Mouse (Mus musculus) heart, embryonic 11.5 days (tissue): ENCODE results near the gene Crocc. TPM values are rescaled to one million over a fixed set of nuclear protein-coding genes. Genes with fewer than 3 reads are reported as not detected.

ENCODE experiments used
- ATAC-seq: fragments of 200-750 bp; cut with Nextera tagmentation; replicated peaks from 2 replicates; pipeline ENCODE4 v1.8.0; 2017; ENCODE audit warnings: moderate library complexity; ENCODE audit not compliant: insufficient number of reproducible peaks, low FRiP score, low TSS enrichment
- H3K27ac ChIP-seq: fragments of 300-500 bp; sonication (generic); 2 replicates; pipeline ENCODE4 v1.5.1; 2014; ENCODE audit warnings: mild to moderate bottlenecking, low read depth, low read length
- H3K27me3 ChIP-seq: fragments of 300-500 bp; sonication (generic); 2 replicates; pipeline ENCODE4 v1.6.1; 2014; ENCODE audit warnings: mild to moderate bottlenecking, low read length, mixed read lengths; ENCODE audit not compliant: control insufficient read depth, insufficient read depth
- H3K36me3 ChIP-seq: fragments of 300-500 bp; sonication (generic); 2 replicates; pipeline ENCODE4 v1.6.1; 2014; ENCODE audit warnings: mild to moderate bottlenecking, low read length, moderate library complexity, mixed read lengths; ENCODE audit not compliant: control insufficient read depth, insufficient read depth
- H3K4me1 ChIP-seq: fragments of 300-500 bp; sonication (generic); 2 replicates; pipeline ENCODE4 v1.6.1; 2014; ENCODE audit warnings: low read length; ENCODE audit not compliant: control insufficient read depth, insufficient read depth
- H3K4me2 ChIP-seq: fragments of 300-500 bp; sonication (generic); 2 replicates; pipeline ENCODE4 v1.6.1; 2014; ENCODE audit warnings: mild to moderate bottlenecking, moderate library complexity
- H3K4me3 ChIP-seq: fragments of 300-500 bp; sonication (generic); 2 replicates; pipeline ENCODE4 v1.5.1; 2014; ENCODE audit warnings: low read depth, low read length
- H3K9ac ChIP-seq: fragments of 300-500 bp; sonication (generic); 2 replicates; pipeline ENCODE4 v1.6.1; 2014; ENCODE audit warnings: mild to moderate bottlenecking, low read depth, low read length, moderate library complexity
- H3K9me3 ChIP-seq: fragments of 300-500 bp; sonication (generic); replicated peaks from 2 replicates; pipeline ENCODE4 v1.6.1; 2016; ENCODE audit warnings: low read length; ENCODE audit not compliant: control insufficient read depth
- WGBS: fragments of 180-500 bp; shearing (Covaris S2); extraction: QIAGEN DNeasy Blood & Tissue Kit; methylation state at CpG from one replicate; pipeline ENCODE4 v1.1.7; 2014; ENCODE audit not compliant: insufficient replicate concordance; 5-methylcytosine and 5-hydroxymethylcytosine counted together
- polyA plus RNA-seq: library from polyadenylated mRNA; unstranded; fragments of >200 nt; fragmentation: Nextera tagmentation; extraction: Ambion mirVana; gene quantifications from 2 replicates; pipeline ENCODE4 v1.2.1, GENCODE M21; 2014

Gene Crocc
- polyA plus RNA-seq, 1 experiment from 2014 or later = 4.7 TPM

DNA sequence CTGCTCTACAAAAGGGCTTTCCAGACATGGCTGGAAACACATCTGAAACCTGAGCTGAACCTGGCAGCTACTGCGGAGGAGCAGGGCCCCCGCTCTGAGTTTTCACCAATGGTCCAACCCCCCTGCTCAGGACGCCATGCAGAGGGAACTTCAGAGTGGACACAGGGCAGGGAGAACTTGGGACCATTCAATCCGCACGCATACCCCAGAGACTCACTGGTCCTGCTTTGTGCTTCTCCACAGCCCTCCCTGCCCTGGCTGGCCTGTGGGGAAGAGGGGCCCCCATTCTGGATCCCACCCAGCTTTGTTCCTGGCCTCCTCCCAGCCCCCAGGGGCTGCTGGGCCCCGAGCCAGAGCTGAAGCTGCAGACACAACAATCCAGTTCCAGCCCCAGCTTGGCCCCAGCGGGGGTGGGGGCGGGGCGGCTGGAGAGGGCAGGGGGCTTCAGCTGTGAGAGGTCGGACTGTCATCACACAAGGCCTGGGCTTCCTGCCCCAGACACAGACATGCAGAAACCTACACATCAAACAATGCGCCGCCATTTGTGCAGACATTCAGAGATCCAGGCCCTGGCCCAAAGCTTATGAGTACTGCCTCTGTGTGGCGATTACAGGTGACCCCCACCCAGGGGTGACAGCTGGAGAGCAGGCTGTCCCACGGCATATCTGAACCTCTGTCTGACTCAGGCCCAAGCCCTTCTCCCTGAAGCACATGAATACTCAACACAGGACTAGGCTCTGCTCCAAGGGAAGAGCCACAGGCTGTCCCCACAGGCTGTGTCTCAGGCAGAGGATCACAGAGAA is 39.3 kb downstream of the Crocc start:
- no peaks in the 10 kb centered on the region for H3K9me3 ChIP-seq
- H3K27ac ChIP-seq = peak overlapping the region; percentile 86
- ATAC-seq = peak; percentile 65
- 23% methylated on average over 14 of the region's 14 CpGs for WGBS
- peaks cover 30% of the 10 kb centered on the region for H3K4me1 ChIP-seq
- H3K27me3 ChIP-seq = no peaks in the 10 kb centered on the region
- H3K4me2 ChIP-seq = peak overlapping the region; percentile 41
- H3K9ac ChIP-seq = peak overlapping the region; percentile 67
- peaks cover 4% of the 10 kb centered on the region for H3K36me3 ChIP-seq
- H3K4me3 ChIP-seq = no peak overlapping the region

DNA sequence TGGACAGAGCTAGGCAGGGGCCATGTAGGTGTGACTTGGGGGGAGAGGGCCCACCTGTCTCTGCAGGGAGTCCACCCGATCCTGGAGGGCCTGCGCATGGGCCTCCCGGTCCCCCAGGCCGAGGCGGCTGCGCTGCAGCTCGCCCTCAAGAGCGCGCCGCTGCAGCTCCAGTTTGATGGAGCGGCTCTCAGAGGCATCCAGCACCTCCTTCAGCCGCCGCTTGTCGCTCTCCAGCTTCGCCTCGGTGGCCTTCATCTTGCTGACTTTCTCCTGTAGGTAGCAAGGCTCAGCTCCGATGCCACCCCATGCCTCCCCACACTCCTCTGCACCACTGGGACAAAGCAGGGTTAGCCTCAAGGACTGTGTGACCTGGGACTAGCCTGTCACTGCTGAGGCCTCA is 40.1 kb downstream of the Crocc start:
- 89% methylated on average over 17 of the region's 17 CpGs for WGBS
- no peaks in the 10 kb centered on the region for H3K9me3 ChIP-seq
- peak overlapping the region; percentile 11; the same call in 1 of the 2 replicates for H3K4me2 ChIP-seq
- no peak for ATAC-seq
- peak overlapping the region; percentile 13 for H3K9ac ChIP-seq
- no peak overlapping the region for H3K4me3 ChIP-seq
- H3K27ac ChIP-seq = peak overlapping the region; percentile 86
- no peaks in the 10 kb centered on the region for H3K27me3 ChIP-seq
- H3K36me3 ChIP-seq = peaks cover 6% of the 10 kb centered on the region
- H3K4me1 ChIP-seq = peaks cover 30% of the 10 kb centered on the region

DNA sequence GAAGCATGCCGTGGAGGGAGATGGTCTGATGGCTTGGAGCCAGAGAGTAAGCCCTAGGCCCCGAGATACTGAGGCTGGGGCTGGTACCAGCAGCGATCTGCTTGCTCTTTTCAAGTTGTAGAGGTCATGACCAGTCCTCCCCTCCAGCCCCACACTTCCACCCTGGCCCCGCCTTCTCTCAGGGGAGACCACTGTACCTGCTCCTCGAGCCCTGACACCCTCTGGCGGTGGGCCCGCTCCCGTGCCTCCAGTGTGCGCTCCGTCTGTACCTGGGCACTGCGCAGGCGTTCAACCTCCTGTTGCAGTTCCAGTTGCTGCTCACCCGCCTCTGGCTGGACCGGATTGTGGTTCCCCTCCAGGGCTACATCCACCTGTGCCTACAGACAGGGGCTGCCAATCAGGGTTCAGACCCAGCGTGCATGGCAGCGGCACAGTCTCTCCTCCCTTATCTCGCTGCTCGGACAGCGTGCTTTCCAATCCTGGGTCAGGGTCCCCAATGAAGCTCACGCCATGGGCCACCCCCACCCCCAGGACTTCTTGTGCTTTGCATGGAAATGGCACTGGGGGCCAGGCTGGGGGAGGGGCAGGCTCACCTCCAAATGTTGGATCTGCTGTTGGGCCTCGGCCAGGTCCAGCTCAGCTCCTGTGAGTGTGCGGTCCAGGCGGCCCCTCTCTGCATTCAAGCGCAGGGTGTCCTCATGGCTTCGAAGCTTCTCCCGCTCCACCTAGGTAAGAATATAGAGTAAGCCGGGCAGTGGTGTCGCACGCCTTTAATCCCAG is 42.5 kb downstream of the Crocc start:
- peaks cover 25% of the 10 kb centered on the region for H3K4me1 ChIP-seq
- H3K27ac ChIP-seq = no peak overlapping the region
- no peak for ATAC-seq
- WGBS = 81% methylated on average over 29 of the region's 29 CpGs
- no peak overlapping the region for H3K4me2 ChIP-seq
- no peak overlapping the region for H3K4me3 ChIP-seq
- no peak overlapping the region for H3K9ac ChIP-seq
- peaks cover 11% of the 10 kb centered on the region for H3K36me3 ChIP-seq
- no peaks in the 10 kb centered on the region for H3K9me3 ChIP-seq
- no peaks in the 10 kb centered on the region for H3K27me3 ChIP-seq

DNA sequence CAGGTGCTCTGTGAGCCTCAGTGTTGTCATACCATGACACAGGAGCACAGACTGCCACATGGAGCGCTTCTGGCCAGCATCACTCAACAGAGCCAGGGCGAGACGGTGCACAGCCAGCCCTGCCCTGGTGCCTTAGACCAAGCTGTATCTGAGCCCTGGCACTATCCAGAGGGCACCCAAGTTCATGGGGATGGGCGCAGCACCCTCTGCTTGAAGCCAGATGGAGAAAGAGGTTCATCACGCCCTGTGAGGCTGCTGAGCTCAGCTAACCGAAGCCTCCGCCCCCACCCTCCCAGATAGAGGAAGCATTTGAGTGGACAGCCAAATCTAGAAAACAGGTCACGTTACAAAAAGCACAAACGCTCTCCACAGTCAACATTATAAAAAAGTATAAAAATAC is 44.0 kb downstream of the Crocc start:
- H3K36me3 ChIP-seq = peaks cover 13% of the 10 kb centered on the region
- no peak for ATAC-seq
- 0 out of 2 replicates have a peak overlapping the region, but pooled peaks have one; percentile 8 for H3K9ac ChIP-seq

DNA sequence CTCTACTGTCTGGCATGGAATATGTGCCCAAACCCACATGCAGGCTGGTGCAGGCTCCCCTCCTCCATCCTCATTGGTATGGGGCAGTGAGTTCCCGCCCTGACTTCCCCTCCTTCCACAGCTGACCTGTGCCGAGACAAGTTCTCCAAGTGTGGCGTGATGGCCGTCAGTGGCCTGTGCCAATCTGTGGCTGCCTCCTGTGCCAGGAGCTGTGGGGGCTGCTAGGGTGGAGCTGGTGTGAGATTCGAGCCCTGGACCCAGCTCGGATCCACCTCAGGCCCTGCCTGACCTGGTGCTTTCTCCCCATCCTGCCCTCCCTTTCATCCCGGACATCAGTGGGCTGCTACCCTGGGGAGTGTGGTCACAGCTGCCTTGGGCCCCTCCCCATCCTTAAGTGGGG is 45.0 kb downstream of the Crocc start:
- no peak for ATAC-seq
- no peak overlapping the region for H3K4me2 ChIP-seq
- H3K27me3 ChIP-seq = no peaks in the 10 kb centered on the region
- H3K4me3 ChIP-seq = no peak overlapping the region
- WGBS = 74% methylated on average over 7 of the region's 7 CpGs
- peaks cover 23% of the 10 kb centered on the region for H3K4me1 ChIP-seq
- peaks cover 13% of the 10 kb centered on the region for H3K36me3 ChIP-seq
- no peak overlapping the region for H3K9ac ChIP-seq
- H3K27ac ChIP-seq = no peak overlapping the region
- H3K9me3 ChIP-seq = no peaks in the 10 kb centered on the region

More for the DNA sequence above, 44.0 kb downstream of the Crocc start:
- Histone ChIP-seq H3K4me3 (no peak overlapping the region), H3K4me2 (no peak overlapping the region), H3K27me3 (no peaks in the 10 kb centered on the region), H3K9me3 (no peaks in the 10 kb centered on the region), H3K4me1 (peaks cover 31% of the 10 kb centered on the region), H3K27ac (no peak overlapping the region)
- 66% methylated on average over 9 of the region's 9 CpGs for WGBS

DNA sequence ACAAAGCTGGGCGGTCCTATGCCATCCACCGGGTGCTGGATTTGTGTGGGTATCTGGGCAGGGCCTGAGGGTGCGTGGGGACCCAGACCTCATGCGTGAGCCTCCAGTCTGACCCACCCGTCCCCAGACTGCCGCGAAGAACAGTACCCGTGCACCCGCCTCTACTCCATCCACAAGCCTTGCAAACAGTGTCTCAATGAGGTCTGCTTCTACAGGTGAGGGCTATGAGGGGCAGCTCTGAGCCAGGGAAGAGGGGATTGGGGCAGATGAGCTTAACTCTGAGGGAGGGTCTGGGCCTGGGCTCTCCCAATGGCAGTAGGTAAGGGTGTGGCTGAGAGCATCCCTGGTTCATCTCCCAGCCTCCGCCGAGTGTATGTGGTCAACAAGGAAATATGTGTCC is 45.5 kb downstream of the Crocc start:
- H3K9me3 ChIP-seq = no peaks in the 10 kb centered on the region
- WGBS = 94% methylated on average over 11 of the region's 11 CpGs
- H3K27me3 ChIP-seq = no peaks in the 10 kb centered on the region
- H3K9ac ChIP-seq = no peak overlapping the region
- H3K4me3 ChIP-seq = no peak overlapping the region
- H3K36me3 ChIP-seq = peaks cover 13% of the 10 kb centered on the region
- H3K27ac ChIP-seq = no peak overlapping the region
- no peak for ATAC-seq
- H3K4me2 ChIP-seq = no peak overlapping the region
- peaks cover 18% of the 10 kb centered on the region for H3K4me1 ChIP-seq

DNA sequence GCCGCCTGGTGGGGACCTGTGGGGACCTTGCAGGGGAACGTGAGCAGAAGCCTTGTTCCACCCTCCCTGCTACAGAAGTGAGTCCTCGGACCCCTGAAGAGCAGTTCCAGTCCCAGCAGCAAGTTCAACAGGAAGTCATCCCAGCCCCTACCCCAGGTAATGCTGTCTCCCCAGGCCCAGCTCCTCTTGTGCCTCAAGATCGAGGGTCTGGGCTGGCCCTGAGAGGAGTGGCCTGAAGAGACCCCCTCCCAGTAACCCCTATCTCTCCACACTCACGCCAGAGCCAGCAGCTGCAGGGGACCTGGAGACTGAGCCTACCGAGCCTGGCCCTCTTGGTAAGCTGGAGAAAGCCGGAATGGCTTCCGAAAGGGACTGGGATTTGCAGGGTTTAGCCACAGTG is 46.2 kb downstream of the Crocc start:
- H3K4me3 ChIP-seq = no peak overlapping the region
- no peaks in the 10 kb centered on the region for H3K27me3 ChIP-seq
- H3K4me1 ChIP-seq = peaks cover 18% of the 10 kb centered on the region
- peaks cover 13% of the 10 kb centered on the region for H3K36me3 ChIP-seq
- ATAC-seq = no peak
- no peak overlapping the region for H3K27ac ChIP-seq
- H3K9me3 ChIP-seq = no peaks in the 10 kb centered on the region
- no peak overlapping the region for H3K4me2 ChIP-seq
- 62% methylated on average over 8 of the region's 8 CpGs for WGBS
- H3K9ac ChIP-seq = no peak overlapping the region

GRCm38 (mm10) chr4:141012558-141012957 is 47.8 kb downstream of the Crocc start:
- Histone ChIP-seq H3K36me3 (peaks cover 16% of the 10 kb centered on the region), H3K27ac (no peak overlapping the region), H3K4me1 (peaks cover 15% of the 10 kb centered on the region), H3K4me2 (peak overlapping the region; percentile 80), H3K9me3 (no peaks in the 10 kb centered on the region), H3K27me3 (no peaks in the 10 kb centered on the region), H3K9ac (no peak overlapping the region), H3K4me3 (no peak overlapping the region)
- no peak for ATAC-seq
- WGBS = 82% methylated on average over 10 of the region's 10 CpGs
